Comparison of ENCODE assay signal across 20 mouse cellular contexts in the genomic region with DNA sequence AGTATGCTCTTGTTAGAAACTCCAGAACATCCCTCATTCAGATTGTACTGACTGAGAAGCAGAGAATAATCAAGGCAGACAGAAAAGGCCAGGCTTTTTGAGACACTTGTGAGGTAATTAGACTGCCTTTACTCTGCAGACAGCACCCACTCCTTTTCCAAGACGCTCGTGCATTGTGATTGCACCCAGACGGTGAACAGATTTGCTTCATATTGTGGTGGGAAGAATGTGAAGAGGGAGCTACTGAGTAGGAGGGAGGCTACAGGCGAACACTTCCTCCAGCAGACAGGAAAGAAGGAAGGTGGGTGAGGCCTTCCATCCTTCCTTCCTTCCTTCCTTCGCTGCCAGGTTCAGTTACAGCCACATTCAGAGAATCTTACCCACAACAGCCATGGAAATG.
DNase-seq lines count a peak whose midpoint lies in the region; ATAC-seq lines count a peak whose summit lies in the region.
"Had no signal": no experiment of that assay in that cellular context is flagged by ENCODE, and none has a peak within 500 bp of the region (broad histone marks: within the 10 kb centered on the region; RNA-seq: fewer than 3 reads in every experiment).

No protein-coding gene starts in this region.

- H3K4me2 ChIP-seq in midbrain, embryonic 16.5 days (ENCODE audit: low read length): no peak overlapping the region
- H3K4me2 ChIP-seq: embryonic facial prominence, embryonic 15.5 days; forebrain, embryonic 12.5 days; limb, embryonic 13.5 days; midbrain, embryonic 15.5 days had no signal

- H3K36me3 ChIP-seq in midbrain, embryonic 16.5 days (ENCODE audit: control insufficient read depth, insufficient read depth, low read length): no peaks in the 10 kb centered on the region
- H3K36me3 ChIP-seq in embryonic facial prominence, embryonic 10.5 days (replicated peaks): no peaks in the 10 kb centered on the region
- H3K36me3 ChIP-seq: embryonic facial prominence, embryonic 15.5 days; forebrain, embryonic 12.5 days; limb, embryonic 13.5 days; midbrain, embryonic 15.5 days had no signal

- H3K4me3 ChIP-seq in midbrain, embryonic 16.5 days (ENCODE audit: low read depth, low read length): no peak overlapping the region
- H3K4me3 ChIP-seq in embryonic facial prominence, embryonic 10.5 days: no peak overlapping the region
- H3K4me3 ChIP-seq: embryonic facial prominence, embryonic 15.5 days; forebrain, embryonic 12.5 days; limb, embryonic 13.5 days; midbrain, embryonic 15.5 days had no signal

- no peak overlapping the region for H3K27ac ChIP-seq in midbrain, embryonic 16.5 days (ENCODE audit: low read length)
- no peak overlapping the region for H3K27ac ChIP-seq in embryonic facial prominence, embryonic 10.5 days (replicated peaks)
- H3K27ac ChIP-seq: embryonic facial prominence, embryonic 15.5 days; forebrain, embryonic 12.5 days; limb, embryonic 13.5 days; liver, embryonic 14.5 days; midbrain, embryonic 15.5 days had no signal

- ATAC-seq in frontal cortex, adult (ENCODE audit: low TSS enrichment): peak; percentile 99
- ATAC-seq in midbrain, embryonic 16.5 days: no peak
- ATAC-seq: midbrain, embryonic 15.5 days had no signal

- peak; percentile 33 for DNase-seq in layer of hippocampus, adult 11-12 months (ENCODE audit: low spot score)
- DNase-seq in layer of hippocampus, adult 9-10 months (ENCODE audit: low spot score): no peak
- peak; percentile 29 to 33 for DNase-seq in layer of hippocampus, postnatal 36 days
- peak; percentile 41 to 53 for DNase-seq in right cerebral cortex, postnatal 10 days (ENCODE audit: low spot score in 2 of 2)
- DNase-seq in embryonic facial prominence, embryonic 10.5 days (ENCODE audit: low spot score): no peak
- DNase-seq in adrenal gland, postnatal 25 days: no peak
- DNase-seq: adrenal gland, adult 8-10 months; cerebellum, adult 8-10 months; gastrocnemius, postnatal 10 days; heart, adult 18-20 months; kidney, adult 2 months; kidney, postnatal 25 days; thymus, postnatal 36 days had no signal

- no peak overlapping the region for H3K9ac ChIP-seq in midbrain, embryonic 16.5 days (ENCODE audit: low read depth, low read length)
- H3K9ac ChIP-seq: embryonic facial prominence, embryonic 15.5 days; forebrain, embryonic 12.5 days; limb, embryonic 13.5 days; liver, embryonic 14.5 days; midbrain, embryonic 15.5 days had no signal

- WGBS in midbrain, embryonic 16.5 days: 81% methylated on average over 5 of the region's 5 CpGs
- WGBS in embryonic facial prominence, embryonic 10.5 days: 80% methylated on average over 5 of the region's 5 CpGs

- H3K9me3 ChIP-seq in midbrain, embryonic 16.5 days (replicated peaks; ENCODE audit: control insufficient read depth, low read length, poor library complexity, severe bottlenecking): no peaks in the 10 kb centered on the region
- H3K9me3 ChIP-seq in embryonic facial prominence, embryonic 10.5 days: no peaks in the 10 kb centered on the region
- H3K9me3 ChIP-seq: embryonic facial prominence, embryonic 15.5 days; forebrain, embryonic 12.5 days; limb, embryonic 13.5 days; midbrain, embryonic 15.5 days had no signal

- H3K4me1 ChIP-seq in midbrain, embryonic 16.5 days (ENCODE audit: control insufficient read depth, insufficient read depth, low read length): no peaks in the 10 kb centered on the region
- no peaks in the 10 kb centered on the region for H3K4me1 ChIP-seq in embryonic facial prominence, embryonic 10.5 days
- H3K4me1 ChIP-seq: embryonic facial prominence, embryonic 15.5 days; forebrain, embryonic 12.5 days; limb, embryonic 13.5 days; midbrain, embryonic 15.5 days had no signal

- H3K27me3 ChIP-seq in midbrain, embryonic 16.5 days (ENCODE audit: control insufficient read depth, insufficient read depth, low read depth, low read length): no peaks in the 10 kb centered on the region
- H3K27me3 ChIP-seq in embryonic facial prominence, embryonic 10.5 days (replicated peaks; ENCODE audit: low read depth, poor library complexity, severe bottlenecking): no peaks in the 10 kb centered on the region
- H3K27me3 ChIP-seq: embryonic facial prominence, embryonic 15.5 days; forebrain, embryonic 12.5 days; limb, embryonic 13.5 days; midbrain, embryonic 15.5 days had no signal

Comparison
In these comparisons a context has a peak if more than half of its experiments do, and no peak if none do; other contexts are left out.
1. DNase-seq: peak in layer of hippocampus, adult 11-12 months (single experiment), layer of hippocampus, postnatal 36 days (2 of 2) and right cerebral cortex, postnatal 10 days (2 of 2); none in layer of hippocampus, adult 9-10 months (single experiment), embryonic facial prominence, embryonic 10.5 days (single experiment) and adrenal gland, postnatal 25 days (single experiment).